Mouse (Mus musculus) macrophage (primary cell): Measurements from ENCODE around the gene Ifi27l2a. TPM values are rescaled to one million over a fixed set of nuclear protein-coding genes. Genes with fewer than 3 reads are reported as not detected.

ENCODE experiments used
- H3K27ac ChIP-seq: fragments of 350-480 bp; formaldehyde crosslinking; 2 replicates; pipeline ENCODE4 v1.9.0; 2021
- H3K36me3 ChIP-seq: fragments of 350-480 bp; formaldehyde crosslinking; 2 replicates; pipeline ENCODE4 v1.9.0; 2021; ENCODE audit errors: inconsistent target
- H3K4me3 ChIP-seq: fragments of 350-480 bp; formaldehyde crosslinking; 2 replicates; pipeline ENCODE4 v1.9.0; 2021; ENCODE audit errors: inconsistent target
- H3K79me2 ChIP-seq: fragments of 350-480 bp; formaldehyde crosslinking; 2 replicates; pipeline ENCODE4 v1.9.0; 2021; ENCODE audit errors: inconsistent target
- whole genome bisulfite sequencing: methylation state at CpG from one replicate; pipeline ENCODE4 v1.1.7; 2026; ENCODE audit warnings: inconsistent platforms; ENCODE audit not compliant: missing documents; 5-methylcytosine and 5-hydroxymethylcytosine counted together
- polyA plus RNA-seq: library from polyadenylated mRNA; stranded (reverse); fragments of 250-400 nt; gene quantifications from 3 replicates; pipeline ENCODE4 v1.2.4, GENCODE M21; 2018; ENCODE audit warnings: inconsistent platforms

Ifi27l2a gene
- polyA plus RNA-seq, 1 experiment from 2014 or later, result 216 TPM

DNA sequence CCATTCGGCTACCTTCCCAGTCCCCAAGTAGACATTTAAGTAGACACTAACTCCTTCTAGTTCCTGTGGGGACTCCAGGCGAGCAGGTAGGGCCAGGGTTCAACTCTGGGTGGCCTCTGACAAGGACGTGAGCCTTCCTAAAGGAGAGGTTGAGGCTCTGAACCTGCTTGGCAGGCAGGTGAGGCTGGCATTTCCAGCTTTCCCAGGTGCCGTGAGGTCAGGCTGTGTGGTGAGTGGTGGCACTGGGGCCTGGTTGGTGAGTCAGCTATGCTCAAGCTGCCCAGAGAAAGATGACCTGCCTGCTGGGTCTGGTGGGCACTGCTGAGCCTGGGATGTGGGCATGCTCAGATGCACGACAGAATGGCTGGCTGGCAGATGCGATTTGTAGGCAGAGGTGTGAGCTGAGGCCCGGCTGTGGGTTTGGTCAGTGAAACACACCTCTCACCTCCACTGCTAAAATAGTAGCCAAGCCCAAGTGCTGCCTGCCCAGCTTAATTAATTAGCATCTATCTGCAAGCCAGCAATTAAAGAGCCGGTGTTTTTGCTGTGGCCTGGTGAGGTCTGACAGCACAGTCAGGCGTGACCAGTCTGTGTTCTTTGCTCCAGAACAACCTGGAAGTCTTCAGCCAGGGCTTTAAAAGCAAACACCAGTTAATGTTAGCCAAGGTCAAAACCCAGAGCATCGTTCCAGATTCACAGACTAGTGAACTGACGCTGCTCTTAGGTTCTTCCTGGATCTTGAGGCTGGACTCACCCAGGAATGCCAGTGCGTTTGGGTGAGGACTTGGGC is 47.8 kb downstream of the Ifi27l2a start:
- H3K36me3 ChIP-seq, result no peaks in the 10 kb centered on the region
- no peak overlapping the region for H3K27ac ChIP-seq
- WGBS, result 87% methylated on average over 12 of the region's 12 CpGs

DNA sequence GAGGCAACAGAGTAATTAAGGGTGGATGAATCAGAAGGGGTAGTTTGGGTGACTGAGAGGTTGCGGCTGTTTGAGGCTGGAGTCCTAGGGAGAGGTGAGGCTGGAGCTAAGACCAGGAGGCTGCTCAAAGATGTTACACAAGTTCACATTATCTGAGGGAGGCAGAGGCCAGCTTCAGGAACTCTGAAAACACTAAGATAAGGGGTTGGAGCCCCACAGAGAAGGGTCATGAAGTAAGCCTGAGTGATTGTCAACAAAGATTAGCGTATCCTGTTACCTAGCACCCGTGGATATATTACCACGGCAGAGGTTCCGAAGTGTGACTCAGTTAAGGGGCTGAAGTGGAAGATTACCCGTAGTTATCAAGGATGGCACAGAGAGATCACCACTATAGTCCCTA is 50.0 kb downstream of the Ifi27l2a start:
- H3K27ac ChIP-seq, result no peak overlapping the region
- H3K4me3 ChIP-seq, result no peak overlapping the region
- H3K36me3 ChIP-seq, result no peaks in the 10 kb centered on the region
- H3K79me2 ChIP-seq, result no peaks in the 10 kb centered on the region
- 51% methylated on average over 6 of the region's 6 CpGs for WGBS

More for the DNA sequence above, 47.8 kb downstream of the Ifi27l2a start:
- H3K79me2 ChIP-seq, result no peaks in the 10 kb centered on the region
- no peak overlapping the region for H3K4me3 ChIP-seq

Other genes starting within 250 kb of the Ifi27l2a start
- not detected in 3 replicates for gene Prima1, start 201.5 kb downstream of the Ifi27l2a start, polyA plus RNA-seq
- gene Fam181a, start 132.7 kb downstream of the Ifi27l2a start, polyA plus RNA-seq, result not detected in 3 replicates
- gene Asb2, start 87.7 kb downstream of the Ifi27l2a start, polyA plus RNA-seq, result 0.29 to 2.1 TPM (median 0.47 TPM) in 3 replicates
- gene Otub2, start 55.0 kb downstream of the Ifi27l2a start, polyA plus RNA-seq, result 0.64 to 1.1 TPM (median 0.80 TPM) in 3 replicates
- 0.57 TPM in 1 of 3 replicates, not detected in the others for gene 9330161L09Rik, start 35.9 kb downstream of the Ifi27l2a start, polyA plus RNA-seq
- 84.0 to 115 TPM (median 91.2 TPM) in 3 replicates for gene Ddx24, start 17.9 kb downstream of the Ifi27l2a start, polyA plus RNA-seq
- 46.8 to 77.9 TPM (median 73.3 TPM) in 3 replicates for gene Ifi27, start 9.5 kb downstream of the Ifi27l2a start, polyA plus RNA-seq
- not detected in 3 replicates for gene Ifi27l2b, start 13.5 kb upstream of the Ifi27l2a start, polyA plus RNA-seq
- gene Ppp4r4, start 88.6 kb upstream of the Ifi27l2a start, polyA plus RNA-seq, result 0.07 to 0.09 TPM in 2 of 3 replicates, not detected in the other
- gene Serpina10, start 187.8 kb upstream of the Ifi27l2a start, polyA plus RNA-seq, result not detected in 3 replicates
- not detected in 3 replicates for gene Serpina6, start 213.5 kb upstream of the Ifi27l2a start, polyA plus RNA-seq
- not detected in 3 replicates for gene Serpina16, start 232.5 kb upstream of the Ifi27l2a start, polyA plus RNA-seq